Mouse (Mus musculus): Measurements from ENCODE around the gene Cacnb2. TPM values are rescaled to one million over a fixed set of nuclear protein-coding genes. Genes with fewer than 3 reads are reported as not detected.

Gene Cacnb2
- polyA plus RNA-seq, 2 experiments: 2.3 to 4.1 TPM

- H3K9me3 ChIP-seq (ENCODE audit: control insufficient read depth, low read length): no peaks in the 10 kb centered on the region
- ATAC-seq (ENCODE audit: low FRiP score, low read depth): no peak
- WGBS: 94% methylated on average over 1 of the region's 1 CpGs
Measured at GRCm38 (mm10) chr2:15008072-15008471, 405.2 kb downstream of the Cacnb2 start.

DNA sequence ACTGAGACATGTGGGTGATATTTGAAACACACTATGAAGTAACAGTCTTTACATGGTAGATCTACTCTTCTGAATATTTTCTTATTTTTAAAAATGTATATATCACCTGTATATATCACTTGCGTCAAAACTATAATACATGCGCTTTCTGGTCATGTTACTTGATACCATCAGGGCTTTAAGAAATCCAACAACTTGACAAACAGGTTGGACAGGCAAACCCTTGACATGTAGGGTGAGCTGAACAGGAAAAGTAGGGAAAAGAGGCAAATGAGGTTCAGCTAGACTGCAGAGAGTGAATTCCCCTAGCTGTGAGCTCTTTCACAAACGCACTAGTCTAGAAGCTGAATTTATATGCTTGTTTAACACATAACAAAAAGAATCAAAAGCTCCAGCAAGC lies 423.9 kb downstream of the Cacnb2 start:
- no peak for ATAC-seq (ENCODE audit: low FRiP score, low read depth)
- no peak overlapping the region for H3K9ac ChIP-seq (ENCODE audit: low read depth, low read length, severe bottlenecking)
- no peaks in the 10 kb centered on the region for H3K27me3 ChIP-seq (ENCODE audit: control insufficient read depth, insufficient read depth, low read length)
- peaks cover 8% of the 10 kb centered on the region for H3K36me3 ChIP-seq (ENCODE audit: control insufficient read depth, insufficient read depth, low read length)
- H3K4me1 ChIP-seq (ENCODE audit: control insufficient read depth, insufficient read depth, low read length): no peaks in the 10 kb centered on the region
- 78% methylated on average over 3 of the region's 3 CpGs for WGBS
- H3K9me3 ChIP-seq (ENCODE audit: control insufficient read depth, low read length): no peaks in the 10 kb centered on the region
- TF ChIP-seq POLR2A (IDR thresholded peaks at IDR 0.05; ENCODE audit: borderline replicate concordance, extremely low read depth, insufficient read depth, insufficient read length): no peak
- no peak overlapping the region for H3K4me2 ChIP-seq (replicated peaks; ENCODE audit: low read depth, low read length, severe bottlenecking)
- H3K4me3 ChIP-seq (replicated peaks; ENCODE audit: low read length): no peak overlapping the region
- H3K27ac ChIP-seq (replicated peaks; ENCODE audit: low read depth, low read length): no peak overlapping the region
- DNase-seq (ENCODE audit: low spot score): no peak

More at GRCm38 (mm10) chr2:15008072-15008471, 405.2 kb downstream of the Cacnb2 start:
- Histone ChIP-seq H3K27ac (replicated peaks; ENCODE audit: low read depth, low read length) (no peak overlapping the region), H3K27me3 (ENCODE audit: control insufficient read depth, insufficient read depth, low read length) (no peaks in the 10 kb centered on the region), H3K4me2 (replicated peaks; ENCODE audit: low read depth, low read length, severe bottlenecking) (no peak overlapping the region), H3K4me3 (replicated peaks; ENCODE audit: low read length) (no peak overlapping the region), H3K36me3 (ENCODE audit: control insufficient read depth, insufficient read depth, low read length) (no peaks in the 10 kb centered on the region), H3K4me1 (ENCODE audit: control insufficient read depth, insufficient read depth, low read length) (no peaks in the 10 kb centered on the region), H3K9ac (ENCODE audit: low read depth, low read length, severe bottlenecking) (no peak overlapping the region)
- no peak for DNase-seq (ENCODE audit: low spot score)
- TF ChIP-seq POLR2A (IDR thresholded peaks at IDR 0.05; ENCODE audit: borderline replicate concordance, extremely low read depth, insufficient read depth, insufficient read length): no peak

DNA sequence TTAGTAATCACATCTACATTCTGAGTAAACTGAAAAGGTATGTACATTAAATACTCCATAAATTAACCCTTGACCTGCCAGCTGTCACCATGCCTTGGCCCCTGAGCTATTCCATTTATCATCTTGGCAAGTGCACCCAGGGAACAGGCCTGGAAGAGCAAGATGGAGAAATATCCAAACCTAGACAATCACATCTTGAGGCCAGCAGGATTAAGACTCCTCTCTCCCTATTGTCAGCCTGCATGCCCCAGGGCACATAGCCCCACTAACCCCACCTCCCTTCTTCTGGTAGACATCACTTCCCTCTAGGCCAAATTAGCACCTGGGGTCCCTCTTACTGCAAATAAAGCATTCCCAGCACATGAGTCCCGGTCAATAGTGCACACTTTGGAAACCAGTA lies 424.9 kb downstream of the Cacnb2 start:
- Histone ChIP-seq H3K9ac (ENCODE audit: low read depth, low read length, severe bottlenecking) (no peak overlapping the region), H3K36me3 (ENCODE audit: control insufficient read depth, insufficient read depth, low read length) (peaks cover 9% of the 10 kb centered on the region)
- WGBS: 67% methylated on average over 1 of the region's 1 CpGs

More for the DNA sequence above, 424.9 kb downstream of the Cacnb2 start:
- Histone ChIP-seq H3K4me3 (replicated peaks; ENCODE audit: low read length) (no peak overlapping the region), H3K4me1 (ENCODE audit: control insufficient read depth, insufficient read depth, low read length) (no peaks in the 10 kb centered on the region), H3K27ac (replicated peaks; ENCODE audit: low read depth, low read length) (no peak overlapping the region), H3K4me2 (replicated peaks; ENCODE audit: low read depth, low read length, severe bottlenecking) (no peak overlapping the region), H3K9me3 (ENCODE audit: control insufficient read depth, low read length) (no peaks in the 10 kb centered on the region), H3K27me3 (ENCODE audit: control insufficient read depth, insufficient read depth, low read length) (no peaks in the 10 kb centered on the region)
- no peak for ATAC-seq (ENCODE audit: low FRiP score, low read depth)
- DNase-seq (ENCODE audit: low spot score): no peak
- TF ChIP-seq POLR2A (IDR thresholded peaks at IDR 0.05; ENCODE audit: borderline replicate concordance, extremely low read depth, insufficient read depth, insufficient read length): no peak

Other genes with a start within 250 kb of the Cacnb2 start
- gene Slc39a12, start 214.8 kb upstream of the Cacnb2 start, polyA plus RNA-seq (2012; rRNA removed): 0.14 and 0.26 TPM in 2 replicates
- gene Slc39a12, start 214.8 kb upstream of the Cacnb2 start, polyA plus RNA-seq (2014; fragmentation: Nextera tagmentation; extraction: Ambion mirVana): 0.19 and 0.25 TPM in 2 replicates

All from limb, embryonic 14.5 days (tissue).